Mouse (Mus musculus): ENCODE data around the gene Kcmf1. TPM values are rescaled to one million over a fixed set of nuclear protein-coding genes. Genes with fewer than 3 reads are reported as not detected.
"Not testable (repeated sequence)": the region's sequence is repeated elsewhere in the genome, so short reads cannot be mapped to it uniquely, and the experiment has no call there.

Gene Kcmf1
- polyA plus RNA-seq, 1 experiment from 2014 or later, result 32.3 TPM

DNA sequence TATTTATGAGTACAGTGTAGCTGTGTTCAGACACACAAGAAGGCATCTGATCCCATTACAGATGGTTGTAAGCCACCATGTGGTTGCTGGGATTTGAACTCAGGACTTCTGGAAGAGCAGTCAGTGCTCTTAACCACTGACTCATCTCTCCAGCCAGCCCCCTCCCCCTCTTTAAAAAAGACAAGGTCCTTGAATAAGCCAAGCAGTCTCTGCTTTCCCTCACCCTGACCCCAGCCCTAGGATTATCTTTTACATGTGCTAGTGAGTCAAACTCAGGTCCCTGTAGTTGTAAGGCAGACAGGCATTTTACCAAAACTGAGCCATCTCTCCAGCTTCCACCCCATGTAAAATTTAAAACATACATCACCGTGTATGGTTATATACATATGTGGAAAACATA lies 32.0 kb downstream of the Kcmf1 start:
- WGBS, result 96% methylated on average over 1 of the region's 1 CpGs
- Histone ChIP-seq H3K27me3 (replicated peaks; ENCODE audit: low read depth, poor library complexity, severe bottlenecking) (no peaks in the 10 kb centered on the region), H3K36me3 (replicated peaks) (peaks cover 31% of the 10 kb centered on the region), H3K4me1 (peaks cover 13% of the 10 kb centered on the region; the same call in 1 of the 2 replicates), H3K9me3 (no peaks in the 10 kb centered on the region), H3K27ac (replicated peaks) (no peak overlapping the region), H3K4me3 (no peak overlapping the region)
- DNase-seq (ENCODE audit: low spot score), result no peak

DNA sequence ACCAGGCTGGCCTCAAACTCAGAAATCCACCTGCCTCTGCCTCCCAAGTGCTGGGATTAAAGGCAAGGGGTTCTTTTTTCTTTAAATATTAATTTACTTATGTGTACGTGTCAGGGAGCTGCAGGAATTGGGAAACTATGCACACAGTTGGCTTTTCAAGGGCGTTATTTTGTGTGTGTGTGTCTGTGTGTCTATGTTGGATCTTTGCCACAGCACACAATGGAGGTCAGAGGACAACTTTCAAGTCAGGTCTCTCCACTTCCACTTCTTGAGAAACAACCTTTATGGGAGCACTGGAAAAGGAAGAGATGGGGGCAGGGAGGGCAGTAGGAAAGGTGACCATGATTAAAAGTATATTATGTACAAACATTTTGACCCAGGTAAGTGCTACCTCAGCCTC lies 33.5 kb downstream of the Kcmf1 start:
- DNase-seq (ENCODE audit: low spot score), result no peak
- Histone ChIP-seq H3K36me3 (replicated peaks) (peaks cover 31% of the 10 kb centered on the region), H3K4me1 (peaks cover 13% of the 10 kb centered on the region; the same call in 1 of the 2 replicates), H3K27me3 (replicated peaks; ENCODE audit: low read depth, poor library complexity, severe bottlenecking) (no peaks in the 10 kb centered on the region), H3K27ac (replicated peaks) (no peak overlapping the region), H3K4me3 (no peak overlapping the region), H3K9me3 (no peaks in the 10 kb centered on the region)
- WGBS, result 93% methylated on average over 2 of the region's 2 CpGs

DNA sequence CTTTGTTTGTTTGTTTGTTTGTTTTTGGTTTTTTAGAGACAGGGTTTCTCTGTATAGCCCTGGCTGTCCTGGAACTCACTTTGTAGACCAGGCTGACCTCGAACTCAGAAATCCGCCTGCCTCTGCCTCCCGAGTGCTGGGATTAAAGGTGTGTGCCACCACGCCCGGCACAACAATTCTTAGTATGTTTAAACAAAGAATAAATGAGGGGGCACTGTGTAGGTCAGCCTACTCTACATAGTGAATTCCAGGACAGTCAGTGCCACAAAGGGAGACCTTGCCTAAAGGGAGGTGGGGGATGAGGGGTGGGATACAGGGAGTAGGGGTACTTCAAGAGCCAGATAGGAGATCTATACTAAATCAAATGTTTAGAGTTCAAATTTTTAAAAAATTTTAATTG lies 37.1 kb downstream of the Kcmf1 start:
- not testable (repeated sequence) for H3K4me1 ChIP-seq; H3K27ac ChIP-seq (replicated peaks); H3K9me3 ChIP-seq; H3K4me3 ChIP-seq; DNase-seq (ENCODE audit: low spot score); H3K27me3 ChIP-seq (replicated peaks; ENCODE audit: low read depth, poor library complexity, severe bottlenecking)
- 95% methylated on average over 5 of the region's 5 CpGs for WGBS
- peaks cover 50% of the 10 kb centered on the region for H3K36me3 ChIP-seq (replicated peaks)

DNA sequence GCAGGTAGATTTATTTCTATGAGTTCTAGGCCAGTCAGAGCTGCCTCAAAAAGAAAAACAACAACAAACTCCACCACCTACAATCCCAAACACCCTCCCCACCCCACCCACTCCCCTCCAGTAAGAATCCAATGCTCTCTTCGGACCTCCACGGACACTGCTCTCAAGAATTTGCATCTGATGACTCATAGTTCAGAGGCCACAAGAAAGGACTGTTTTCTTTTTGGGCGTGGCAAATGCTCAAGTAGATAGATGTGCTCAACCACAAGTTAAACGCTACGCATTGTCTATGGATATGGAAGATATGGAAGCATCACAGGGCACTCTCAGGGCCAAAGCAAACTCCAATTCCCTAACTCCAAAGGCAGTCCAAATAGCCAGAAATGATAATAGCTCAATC lies 45.5 kb downstream of the Kcmf1 start:
- Histone ChIP-seq H3K36me3 (replicated peaks) (peaks cover 99% of the 10 kb centered on the region), H3K4me1 (no peaks in the 10 kb centered on the region), H3K27me3 (replicated peaks; ENCODE audit: low read depth, poor library complexity, severe bottlenecking) (no peaks in the 10 kb centered on the region), H3K9me3 (0 out of 2 replicates have a peak, but pooled peaks cover 4% of the 10 kb centered on the region), H3K27ac (replicated peaks) (no peak overlapping the region), H3K4me3 (no peak overlapping the region)
- 88% methylated on average over 5 of the region's 5 CpGs for WGBS
- DNase-seq (ENCODE audit: low spot score), result no peak

DNA sequence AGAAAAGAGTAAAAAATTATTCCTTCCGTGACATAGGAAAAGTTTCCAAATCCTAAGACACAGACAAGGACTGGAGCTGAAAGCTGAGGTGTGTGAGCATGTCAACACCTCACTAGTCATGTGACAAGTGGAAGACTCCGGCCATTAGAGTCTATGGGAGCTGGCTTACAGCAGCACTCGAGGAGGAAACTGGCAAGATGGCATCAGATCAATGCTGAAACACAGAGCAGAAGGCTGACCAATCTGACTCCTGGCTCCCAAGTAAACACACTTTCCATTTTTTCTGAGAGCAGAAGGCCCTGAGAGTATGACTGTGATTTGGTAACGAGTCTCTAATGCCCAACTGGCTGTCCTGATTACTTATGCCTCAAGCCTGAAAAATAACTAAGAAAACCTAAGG lies 47.6 kb downstream of the Kcmf1 start:
- Histone ChIP-seq H3K4me3 (no peak overlapping the region), H3K27ac (replicated peaks) (no peak overlapping the region), H3K4me1 (no peaks in the 10 kb centered on the region), H3K9me3 (0 out of 2 replicates have a peak, but pooled peaks cover 4% of the 10 kb centered on the region), H3K36me3 (replicated peaks) (peaks cover 99% of the 10 kb centered on the region), H3K27me3 (replicated peaks; ENCODE audit: low read depth, poor library complexity, severe bottlenecking) (no peaks in the 10 kb centered on the region)
- WGBS, result 87% methylated on average over 4 of the region's 4 CpGs
- no peak for DNase-seq (ENCODE audit: low spot score)

DNA sequence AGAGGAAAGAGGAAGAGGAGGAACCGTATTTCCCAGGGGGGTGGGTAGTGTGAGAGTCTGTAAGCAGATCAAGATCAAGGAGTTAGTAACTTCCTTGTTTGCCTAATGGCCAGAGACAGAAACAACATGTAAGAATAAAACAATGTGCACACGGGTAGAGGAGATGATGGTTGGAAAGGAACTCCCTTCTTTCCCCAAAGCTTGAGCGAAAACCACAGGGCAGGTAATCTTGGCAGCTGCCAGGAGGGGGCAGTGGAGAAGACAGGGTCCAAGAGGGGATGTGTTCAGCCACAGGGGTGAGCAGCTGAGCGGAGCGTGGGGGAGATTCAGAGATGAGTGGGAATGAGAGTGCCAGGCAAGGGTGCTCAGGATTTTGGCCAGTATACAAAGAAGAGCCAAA lies 48.1 kb downstream of the Kcmf1 start:
- H3K27ac ChIP-seq (replicated peaks), result no peak overlapping the region
- no peak overlapping the region for H3K4me3 ChIP-seq
- 0 out of 2 replicates have a peak, but pooled peaks cover 4% of the 10 kb centered on the region for H3K9me3 ChIP-seq
- H3K4me1 ChIP-seq, result no peaks in the 10 kb centered on the region
- H3K36me3 ChIP-seq (replicated peaks), result peaks cover 99% of the 10 kb centered on the region
- 81% methylated on average over 5 of the region's 5 CpGs for WGBS
- no peaks in the 10 kb centered on the region for H3K27me3 ChIP-seq (replicated peaks; ENCODE audit: low read depth, poor library complexity, severe bottlenecking)
- peak; percentile 56 for DNase-seq (ENCODE audit: low spot score)

DNA sequence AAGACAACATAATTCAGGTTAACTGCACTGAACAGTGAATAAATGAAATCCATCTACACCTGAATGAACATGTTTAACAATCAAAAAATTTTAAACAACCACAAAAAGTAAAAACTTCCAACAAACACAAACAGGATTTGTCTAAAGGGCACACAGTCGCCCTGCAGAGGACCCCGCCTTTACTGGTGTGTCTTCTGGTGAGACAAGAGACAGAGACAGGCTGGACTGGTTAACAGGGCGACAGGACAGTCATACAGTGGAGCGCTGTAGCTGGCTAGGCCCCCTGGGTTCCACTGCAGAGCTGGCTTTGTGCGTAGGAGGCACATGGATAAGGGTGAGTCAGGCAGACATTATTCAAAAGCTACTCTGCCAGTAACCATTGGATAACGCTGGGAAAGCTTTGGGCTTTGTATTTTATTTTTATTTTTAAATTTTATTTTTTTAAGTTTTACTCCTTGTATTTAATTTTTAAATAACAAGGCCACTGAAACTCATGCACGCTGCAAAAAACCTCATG lies 57.7 kb downstream of the Kcmf1 start:
- no peak for DNase-seq (ENCODE audit: low spot score)
- Histone ChIP-seq H3K9me3 (no peaks in the 10 kb centered on the region), H3K27ac (replicated peaks) (no peak overlapping the region), H3K36me3 (replicated peaks) (peaks cover 74% of the 10 kb centered on the region), H3K27me3 (replicated peaks; ENCODE audit: low read depth, poor library complexity, severe bottlenecking) (no peaks in the 10 kb centered on the region), H3K4me3 (no peak overlapping the region), H3K4me1 (no peaks in the 10 kb centered on the region)
- 92% methylated on average over 7 of the region's 7 CpGs for WGBS

DNA sequence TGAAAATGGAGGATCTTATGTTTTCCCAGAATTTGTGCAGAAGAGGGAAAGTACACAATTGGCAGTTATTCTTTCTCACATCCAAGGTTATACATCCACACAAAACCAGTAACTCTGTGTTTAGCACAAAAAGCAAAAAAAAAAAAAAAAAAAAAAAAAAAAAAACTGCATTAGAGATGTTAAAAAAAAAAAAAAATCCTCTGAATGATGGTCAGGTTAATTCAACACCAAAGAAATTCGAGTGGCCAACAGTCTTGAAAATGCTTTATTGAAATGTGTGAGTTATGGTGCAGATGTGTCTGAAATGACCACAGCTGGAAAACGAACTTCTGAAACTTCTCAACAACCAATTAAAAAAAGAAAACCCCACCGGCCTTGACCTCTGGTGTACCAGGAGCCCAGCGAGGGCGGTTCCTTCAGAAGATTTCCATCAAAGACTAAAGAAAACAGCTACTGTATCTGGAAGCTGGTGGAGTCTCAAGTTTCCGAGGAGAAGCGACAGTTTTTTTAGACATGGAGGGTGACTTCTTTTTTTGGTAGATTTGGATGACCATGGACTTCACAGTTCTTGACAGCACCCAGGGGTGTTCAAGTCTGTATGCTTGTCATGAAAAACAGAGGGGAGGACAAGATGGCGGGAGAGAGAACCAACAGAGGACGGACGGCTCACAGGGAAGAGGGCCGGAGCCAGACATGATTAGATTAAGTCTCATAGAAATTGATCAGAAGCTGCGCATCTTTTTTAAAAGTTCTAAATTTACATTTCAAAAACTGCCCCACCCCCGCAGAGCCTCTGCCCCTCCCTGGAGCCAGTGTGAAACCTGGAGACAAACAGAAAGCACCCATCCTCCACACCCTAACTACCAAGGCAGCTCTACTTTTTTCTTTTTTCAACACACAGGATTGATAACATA lies 58.7 kb downstream of the Kcmf1 start:
- Histone ChIP-seq H3K27me3 (replicated peaks; ENCODE audit: low read depth, poor library complexity, severe bottlenecking) (no peaks in the 10 kb centered on the region), H3K27ac (replicated peaks) (no peak overlapping the region), H3K4me3 (no peak overlapping the region), H3K9me3 (no peaks in the 10 kb centered on the region), H3K4me1 (no peaks in the 10 kb centered on the region), H3K36me3 (replicated peaks) (peaks cover 69% of the 10 kb centered on the region)
- DNase-seq (ENCODE audit: low spot score), result no peak
- 88% methylated on average over 13 of the region's 13 CpGs for whole genome bisulfite sequencing

DNA sequence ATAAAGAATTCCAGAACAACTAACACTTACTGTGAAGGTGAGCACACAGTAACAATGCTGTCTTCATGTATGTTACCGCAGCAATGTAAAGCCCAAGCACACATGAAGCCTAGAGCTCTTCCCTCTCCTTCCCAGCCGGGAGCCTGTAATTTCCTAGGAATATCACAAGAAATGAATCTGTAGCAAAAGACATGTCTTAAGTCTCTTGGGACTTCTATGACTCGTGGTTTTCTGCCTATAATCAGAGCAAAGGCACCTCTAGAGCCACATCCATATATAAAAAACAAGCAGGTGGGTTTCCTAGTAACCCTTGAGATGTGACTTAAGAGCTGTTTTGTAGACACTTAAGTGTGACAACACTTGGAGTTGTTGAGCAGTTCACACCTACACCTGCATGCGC lies 62.0 kb downstream of the Kcmf1 start:
- no peak for DNase-seq (ENCODE audit: low spot score)
- Histone ChIP-seq H3K27ac (replicated peaks) (no peak overlapping the region), H3K4me3 (no peak overlapping the region), H3K9me3 (no peaks in the 10 kb centered on the region), H3K27me3 (replicated peaks; ENCODE audit: low read depth, poor library complexity, severe bottlenecking) (no peaks in the 10 kb centered on the region), H3K4me1 (no peaks in the 10 kb centered on the region), H3K36me3 (replicated peaks) (peaks cover 35% of the 10 kb centered on the region)
- 89% methylated on average over 4 of the region's 4 CpGs for WGBS

DNA sequence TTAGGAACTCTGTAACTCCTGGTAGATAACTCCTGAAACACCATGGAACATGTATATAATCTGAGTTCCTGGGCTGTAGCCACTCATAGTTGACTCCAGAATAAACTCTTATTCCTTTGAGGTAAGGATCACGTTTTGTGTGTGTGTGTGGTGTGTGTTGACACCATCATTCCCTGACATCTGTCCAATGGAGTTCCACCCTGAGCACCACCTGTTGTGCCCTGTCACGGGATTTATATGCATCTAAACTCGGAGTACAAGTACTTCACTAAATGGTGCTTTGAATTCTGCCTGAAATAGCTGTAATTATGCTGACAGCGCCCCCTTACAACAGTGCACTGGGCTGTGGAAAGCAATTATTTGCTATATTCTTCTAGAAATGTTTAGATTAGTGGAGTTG lies 65.3 kb downstream of the Kcmf1 start:
- Histone ChIP-seq H3K4me3 (no peak overlapping the region), H3K9me3 (no peaks in the 10 kb centered on the region), H3K27me3 (replicated peaks; ENCODE audit: low read depth, poor library complexity, severe bottlenecking) (no peaks in the 10 kb centered on the region), H3K27ac (replicated peaks) (no peak overlapping the region), H3K4me1 (no peaks in the 10 kb centered on the region), H3K36me3 (replicated peaks) (peaks cover 7% of the 10 kb centered on the region)
- no peak for DNase-seq (ENCODE audit: low spot score)
- WGBS, result 67% methylated on average over 4 of the region's 4 CpGs

DNA sequence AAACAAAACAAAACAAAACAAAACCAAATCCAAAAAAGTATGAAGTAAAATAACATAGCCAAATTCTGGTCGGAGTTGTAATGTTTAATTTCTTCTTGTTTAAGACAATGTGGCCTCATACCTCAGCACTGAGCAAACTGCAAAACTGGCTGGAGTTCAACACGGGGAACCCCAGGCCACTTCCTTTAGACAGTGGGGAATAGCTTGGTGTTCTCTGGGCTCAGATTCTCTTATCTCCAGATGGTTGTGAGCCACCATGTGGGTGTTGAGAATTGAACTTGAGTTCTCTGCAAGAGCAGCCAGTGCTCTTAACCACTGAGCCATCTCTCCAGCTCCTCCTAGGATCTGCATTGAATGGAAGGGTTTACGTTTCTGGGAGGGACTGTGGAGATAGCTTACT lies 67.9 kb downstream of the Kcmf1 start:
- Histone ChIP-seq H3K36me3 (replicated peaks) (0 out of 2 replicates have a peak, but pooled peaks cover 2% of the 10 kb centered on the region), H3K27ac (replicated peaks) (no peak overlapping the region), H3K9me3 (peaks cover 3% of the 10 kb centered on the region; the same call in 1 of the 2 replicates), H3K4me1 (peaks cover 4% of the 10 kb centered on the region), H3K4me3 (no peak overlapping the region), H3K27me3 (replicated peaks; ENCODE audit: low read depth, poor library complexity, severe bottlenecking) (no peaks in the 10 kb centered on the region)
- 68% methylated on average over 3 of the region's 3 CpGs for WGBS
- DNase-seq (ENCODE audit: low spot score), result no peak

DNA sequence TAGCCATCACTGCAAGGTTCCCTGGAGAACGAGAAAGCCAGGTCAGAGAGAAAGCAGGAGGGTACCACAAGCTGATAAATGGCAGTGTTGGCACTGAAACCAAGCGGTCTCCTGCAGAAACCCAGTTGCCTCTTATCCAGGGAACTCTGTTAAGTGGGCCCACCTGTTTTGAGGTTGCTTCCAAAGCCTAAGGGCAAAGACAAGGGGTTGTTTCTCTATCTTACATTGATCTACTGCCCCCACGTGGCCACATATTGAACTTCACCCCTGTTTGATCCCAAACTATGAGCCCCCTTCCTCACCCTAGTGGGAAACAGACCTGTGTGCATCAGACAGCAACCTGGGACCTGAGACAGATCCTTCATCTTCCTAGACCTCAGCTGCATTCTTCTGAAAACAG lies 68.5 kb downstream of the Kcmf1 start:
- Histone ChIP-seq H3K36me3 (replicated peaks) (no peaks in the 10 kb centered on the region), H3K27me3 (replicated peaks; ENCODE audit: low read depth, poor library complexity, severe bottlenecking) (peaks cover 6% of the 10 kb centered on the region), H3K27ac (replicated peaks) (no peak overlapping the region), H3K4me3 (no peak overlapping the region), H3K4me1 (peaks cover 4% of the 10 kb centered on the region), H3K9me3 (peaks cover 3% of the 10 kb centered on the region; the same call in 1 of the 2 replicates)
- 27% methylated on average over 3 of the region's 3 CpGs for WGBS
- peak; percentile 85 for DNase-seq (ENCODE audit: low spot score)

DNA sequence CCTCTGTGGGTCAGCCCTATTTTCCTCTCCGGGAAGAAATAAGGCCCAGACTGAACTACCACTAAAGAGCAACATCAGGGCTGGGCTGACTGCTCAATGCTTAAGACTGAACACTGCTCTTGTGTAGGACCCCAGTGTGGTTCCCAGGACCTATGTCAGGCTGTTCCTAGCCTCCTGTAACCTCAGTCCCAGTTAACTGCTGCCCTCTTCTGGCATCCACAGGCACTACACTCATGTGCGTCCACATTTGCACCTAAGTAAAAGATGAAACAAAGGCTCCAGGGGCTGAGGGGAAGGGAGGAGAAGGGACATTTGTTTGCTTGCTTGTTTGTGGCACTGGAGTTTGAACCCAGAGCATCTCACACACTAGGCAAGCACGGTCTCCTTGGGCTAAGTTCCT lies 70.9 kb downstream of the Kcmf1 start:
- peak; percentile 45 for DNase-seq (ENCODE audit: low spot score)
- peaks cover 17% of the 10 kb centered on the region for H3K4me1 ChIP-seq
- peaks cover 3% of the 10 kb centered on the region; the same call in 1 of the 2 replicates for H3K9me3 ChIP-seq
- no peak overlapping the region for H3K4me3 ChIP-seq
- H3K36me3 ChIP-seq (replicated peaks), result no peaks in the 10 kb centered on the region
- 76% methylated on average over 3 of the region's 3 CpGs for WGBS
- no peak overlapping the region for H3K27ac ChIP-seq (replicated peaks)
- peaks cover 22% of the 10 kb centered on the region for H3K27me3 ChIP-seq (replicated peaks; ENCODE audit: low read depth, poor library complexity, severe bottlenecking)
